Mouse (Mus musculus) inflammation-experienced regulatory T-cells, adult 6 months (primary cell): ENCODE data around the gene Sucnr1. TPM values are rescaled to one million over a fixed set of nuclear protein-coding genes. Genes with fewer than 3 reads are reported as not detected.

ENCODE experiments used
- ATAC-seq: one replicate; pipeline ENCODE4 v1.8.0; 2017
- polyA plus RNA-seq, 3 experiments: library from polyadenylated mRNA; unstranded; fragments of 100-300 nt; shearing (Covaris generic); gene quantifications; one replicate each; pipeline ENCODE4 v1.2.1; 2017

The Sucnr1 gene
- polyA plus RNA-seq, 3 experiments from 2014 or later: not detected

DNA sequence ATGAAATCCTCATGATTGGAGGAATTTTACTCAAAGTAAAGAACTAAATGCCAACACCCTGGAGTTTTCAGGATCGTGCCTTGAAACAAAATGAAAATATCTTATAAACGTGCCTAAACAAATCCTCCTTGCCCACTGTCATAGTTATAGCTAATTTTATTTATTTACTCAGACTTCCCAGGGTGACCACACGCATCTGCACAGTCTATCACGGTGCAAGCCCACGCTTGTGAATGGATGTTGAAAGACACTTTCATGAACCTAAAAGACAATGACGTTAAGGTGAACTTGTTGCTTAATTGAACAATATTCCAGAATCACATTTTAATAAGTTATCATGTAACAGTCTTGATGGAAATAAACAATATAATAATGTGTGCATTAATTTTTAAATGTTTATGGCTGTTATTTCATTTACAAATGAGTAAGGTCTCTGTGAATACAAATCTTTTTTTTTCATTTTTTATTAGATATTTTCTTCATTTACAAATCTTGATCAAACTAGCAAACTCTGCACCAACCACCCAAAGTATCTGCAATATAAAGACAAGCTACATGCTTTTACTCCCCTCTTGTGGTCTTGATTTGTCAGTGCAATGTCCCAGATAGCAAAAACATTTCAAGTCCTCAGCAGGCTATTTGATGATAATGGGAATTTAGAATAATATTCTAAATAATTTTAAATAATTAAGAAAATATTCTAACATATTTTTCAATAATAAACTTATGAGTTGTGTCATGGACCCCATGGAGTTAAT lies 30.4 kb downstream of the Sucnr1 start:
- peak; percentile 50 for ATAC-seq

DNA sequence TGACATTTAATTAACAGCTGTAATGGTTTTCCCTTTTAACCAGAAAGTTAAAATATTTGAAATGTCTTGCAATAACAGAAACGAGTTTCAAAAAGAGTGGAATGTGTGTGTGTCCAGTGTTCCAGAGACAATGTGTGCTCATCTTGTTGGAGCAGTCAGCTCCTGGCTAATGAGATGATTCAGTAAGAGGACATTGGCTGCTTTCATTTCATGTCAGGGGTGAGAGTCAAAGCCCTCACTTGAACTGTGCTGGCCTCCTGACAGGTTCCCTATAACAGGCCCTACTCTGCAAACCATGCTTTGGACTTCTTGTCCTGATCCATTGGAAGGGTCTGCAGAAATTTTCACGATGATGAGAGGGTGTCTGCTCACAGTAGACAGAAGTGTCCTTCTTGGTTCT lies 32.9 kb downstream of the Sucnr1 start:
- no peak for ATAC-seq

DNA sequence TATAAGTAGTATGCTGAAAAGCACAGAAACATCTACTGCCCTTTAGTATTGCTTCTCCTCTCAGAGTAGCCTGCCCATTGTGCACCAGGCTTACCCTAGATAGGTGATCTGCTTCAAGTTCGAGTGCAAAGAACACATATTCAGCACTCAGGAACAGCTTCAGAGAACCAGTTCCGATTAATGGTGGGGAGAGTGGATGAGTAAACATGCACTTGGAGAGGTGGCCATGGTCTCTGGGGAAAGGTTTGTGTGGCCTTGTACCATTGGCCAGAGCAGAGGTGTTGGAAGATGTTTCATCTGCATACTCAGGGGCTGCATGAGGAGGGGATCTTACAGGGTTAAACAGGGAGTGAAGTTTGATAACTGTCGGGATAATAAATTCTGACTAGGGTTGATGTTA lies 39.8 kb downstream of the Sucnr1 start:
- no peak for ATAC-seq

DNA sequence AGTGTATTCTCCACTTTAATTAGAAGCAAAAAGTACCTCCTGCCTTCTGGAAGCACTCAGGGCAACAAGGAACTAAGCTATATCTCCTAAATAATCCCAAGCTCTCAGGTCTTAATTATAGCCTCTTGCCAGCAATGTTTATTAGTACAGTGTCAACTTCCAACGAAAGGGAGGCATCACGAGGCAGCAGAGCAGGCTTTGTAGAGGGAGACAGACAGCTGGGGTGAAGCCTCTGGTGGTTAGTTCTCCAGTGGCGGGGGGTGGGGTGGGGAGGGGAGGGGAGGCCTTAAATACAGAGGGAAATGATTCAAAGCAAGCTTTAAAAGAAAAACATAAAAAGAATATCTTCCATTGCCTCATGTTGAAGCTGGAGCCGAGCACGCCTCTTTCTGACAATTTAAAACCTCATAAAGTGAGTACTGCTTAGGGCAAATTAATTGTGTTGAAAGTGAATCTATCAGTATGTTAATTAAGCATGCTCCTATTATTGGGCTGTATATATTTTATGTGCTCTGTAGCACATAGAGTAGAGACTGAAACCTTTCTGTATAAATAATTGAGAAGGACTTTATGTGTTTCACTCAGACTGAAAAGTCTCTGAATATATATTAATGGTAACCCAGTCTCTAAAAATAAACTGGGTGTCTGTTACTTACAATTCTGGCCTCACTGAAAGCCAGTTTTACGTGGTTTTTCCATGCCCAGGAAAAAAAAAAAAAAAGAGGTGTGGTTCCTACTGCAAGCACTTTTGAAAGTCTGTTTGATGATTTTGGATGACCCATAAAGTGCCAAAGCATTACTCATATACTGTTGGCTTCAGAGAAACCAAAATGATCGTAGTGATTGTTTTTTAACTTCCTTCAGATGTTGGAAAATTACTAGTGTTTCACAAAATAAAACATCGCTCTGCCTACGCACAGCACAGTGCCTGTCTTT lies 42.5 kb downstream of the Sucnr1 start:
- ATAC-seq: peak; percentile 41

DNA sequence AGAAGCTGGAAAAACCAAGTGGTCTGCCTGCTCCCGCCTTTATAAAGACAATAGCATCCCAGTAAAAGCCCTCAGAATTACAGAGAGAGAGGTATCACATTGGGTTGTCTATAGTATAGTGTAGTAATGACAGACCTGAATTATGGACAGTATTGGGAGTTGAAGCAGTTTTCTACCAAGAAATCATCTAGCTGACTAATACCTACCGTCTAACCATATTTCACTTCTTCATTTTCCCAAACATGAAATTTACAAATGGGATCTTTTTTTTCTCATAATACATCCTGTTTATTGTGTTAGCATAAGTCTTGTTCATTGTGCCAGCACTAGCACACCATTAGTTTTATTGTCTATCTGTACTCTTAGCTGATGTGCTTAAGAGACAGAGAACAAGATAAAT lies 44.9 kb downstream of the Sucnr1 start:
- ATAC-seq: no peak

DNA sequence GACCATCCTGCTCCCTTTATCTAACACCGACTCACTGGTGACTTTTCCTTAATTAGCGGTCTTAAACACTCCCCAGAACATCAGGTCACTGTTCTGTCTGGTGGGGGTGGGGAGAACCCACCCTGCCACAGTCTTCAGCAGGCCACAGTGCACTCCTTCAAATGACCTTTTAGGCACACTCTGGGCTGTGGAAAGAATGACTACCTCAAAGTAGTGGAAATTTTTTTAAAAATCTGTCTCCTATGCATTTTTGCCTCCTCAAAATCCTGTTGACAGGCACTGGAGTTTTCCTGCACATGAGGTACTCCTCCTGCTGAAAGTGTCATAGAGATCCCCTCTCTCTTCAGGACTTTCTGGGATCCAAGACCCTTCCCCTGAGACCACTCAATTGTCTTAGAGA lies 46.6 kb downstream of the Sucnr1 start:
- no peak for ATAC-seq

DNA sequence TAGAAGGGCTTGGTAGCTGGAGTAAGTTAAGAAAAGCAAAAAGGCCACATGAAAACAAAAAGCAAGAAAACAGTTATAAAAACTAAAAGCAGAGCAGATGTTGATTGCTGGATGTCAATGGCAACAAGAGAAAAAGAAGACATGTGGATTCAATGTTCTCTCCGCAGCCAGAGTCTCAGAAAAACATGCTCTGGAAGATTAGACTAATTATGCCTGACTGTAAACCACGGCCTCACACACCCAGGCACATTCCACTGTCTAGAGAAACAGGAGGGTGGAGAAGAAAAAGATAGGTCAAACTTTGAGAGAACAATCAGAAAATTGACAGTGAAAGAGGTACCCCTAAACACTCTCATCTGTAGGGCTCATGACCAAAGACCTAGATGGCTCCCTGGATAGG lies 54.1 kb downstream of the Sucnr1 start:
- no peak for ATAC-seq

Other genes with a start within 250 kb of the Sucnr1 start
- gene Gm8298, start 220.8 kb upstream of the Sucnr1 start, polyA plus RNA-seq: not detected
- gene C130079G13Rik, start 156.7 kb upstream of the Sucnr1 start, polyA plus RNA-seq: not detected
- not detected for gene Aadacl2, start 75.1 kb upstream of the Sucnr1 start, polyA plus RNA-seq
- not detected for gene Aadac, start 56.2 kb upstream of the Sucnr1 start, polyA plus RNA-seq